Mouse (Mus musculus) common myeloid progenitor, adult 5-6 weeks (primary cell): Measurements from ENCODE around the gene Me1. TPM values are rescaled to one million over a fixed set of nuclear protein-coding genes. Genes with fewer than 3 reads are reported as not detected.
"Not testable (repeated sequence)": the region's sequence is repeated elsewhere in the genome, so short reads cannot be mapped to it uniquely, and the experiment has no call there.

ENCODE experiments used
- ATAC-seq: replicated peaks from 2 replicates; pipeline ENCODE4 v1.8.0; 2016; ENCODE audit warnings: low read depth, mild to moderate bottlenecking, moderate TSS enrichment, inconsistent platforms; ENCODE audit not compliant: poor library complexity, severe bottlenecking
- total RNA-seq: library from RNA; stranded (forward); fragments of 200-1000, 187-1606 nt; gene quantifications from 2 replicates; pipeline ENCODE4 v1.2.3, GENCODE M21; 2017

Me1 gene
- total RNA-seq, 1 experiment from 2014 or later, result 0.14 TPM

DNA sequence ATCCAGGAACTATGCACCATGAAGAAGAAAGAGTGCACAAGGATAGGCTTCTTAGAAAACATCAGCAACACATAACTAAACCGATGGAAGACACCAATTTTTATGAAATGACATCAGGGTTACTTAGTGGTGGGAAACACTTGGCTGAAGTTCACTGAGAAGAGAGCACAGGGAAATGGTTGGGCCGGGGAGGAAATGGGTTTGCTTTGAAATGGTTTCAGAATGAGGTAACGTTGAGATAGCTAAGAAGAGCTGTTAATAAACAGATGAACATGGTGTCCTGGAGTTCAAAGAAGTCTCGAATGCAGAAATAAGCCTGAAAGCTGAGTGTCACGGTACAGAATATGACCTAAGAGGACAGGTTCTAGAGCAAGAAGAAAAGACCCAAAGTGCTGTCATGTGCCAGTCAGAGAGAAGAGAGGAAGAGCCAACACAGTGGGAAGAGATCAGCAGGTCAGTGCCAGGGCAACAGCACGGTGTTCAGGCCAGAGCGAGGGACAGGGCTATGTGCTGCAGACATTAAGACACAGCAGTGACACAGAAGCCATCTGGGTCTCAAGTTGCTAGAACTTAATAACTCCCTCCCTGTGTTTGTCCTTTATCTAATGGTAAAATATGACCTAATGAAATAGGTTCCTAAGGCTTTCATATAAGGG is 77.8 kb downstream of the Me1 start:
- ATAC-seq, result no peak

DNA sequence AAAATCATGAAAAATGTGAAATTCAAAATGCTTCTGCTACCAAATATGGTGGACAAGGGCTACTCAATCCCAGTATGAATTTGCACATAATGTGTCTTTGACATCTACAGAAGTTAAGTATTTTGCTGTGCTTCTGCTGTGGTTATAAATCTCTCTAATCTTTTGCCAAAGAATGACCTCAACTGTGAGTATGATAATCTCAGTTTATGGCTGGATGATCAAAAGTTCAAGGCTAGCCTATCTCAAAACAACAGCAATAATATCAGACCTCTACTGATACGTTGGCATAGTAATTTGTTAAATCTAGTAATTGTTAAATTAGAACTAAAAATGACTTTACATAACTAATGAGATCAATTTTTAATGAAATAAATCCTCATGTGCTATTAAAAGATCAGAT is 80.0 kb downstream of the Me1 start:
- no peak for ATAC-seq

DNA sequence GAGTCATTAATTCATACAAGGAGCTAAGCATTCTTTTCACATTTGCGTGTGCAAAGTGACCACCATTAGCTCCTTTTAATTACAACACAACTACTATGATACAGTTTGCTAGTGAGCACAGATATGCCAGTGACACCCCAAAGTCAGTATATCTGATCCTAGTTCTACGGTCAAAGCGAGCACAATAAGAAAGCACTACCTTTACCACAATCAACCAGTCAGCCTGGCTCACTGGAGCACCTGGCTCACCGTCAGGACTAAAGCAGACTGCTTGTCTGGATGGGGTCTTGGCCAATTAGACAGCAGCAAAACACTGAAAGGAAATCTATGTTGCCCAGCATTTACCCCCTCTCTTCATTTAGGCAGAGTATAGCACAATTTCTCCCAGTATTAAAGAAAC is 83.7 kb downstream of the Me1 start:
- no peak for ATAC-seq

- ATAC-seq, result no peak
Measured at GRCm38 (mm10) chr9:86605776-86606175, 90.0 kb downstream of the Me1 start.

- ATAC-seq, result no peak
Measured at GRCm38 (mm10) chr9:86599723-86600303, 95.9 kb downstream of the Me1 start.

- not testable (repeated sequence) for ATAC-seq
Measured at GRCm38 (mm10) chr9:86596983-86597382, 98.8 kb downstream of the Me1 start.

DNA sequence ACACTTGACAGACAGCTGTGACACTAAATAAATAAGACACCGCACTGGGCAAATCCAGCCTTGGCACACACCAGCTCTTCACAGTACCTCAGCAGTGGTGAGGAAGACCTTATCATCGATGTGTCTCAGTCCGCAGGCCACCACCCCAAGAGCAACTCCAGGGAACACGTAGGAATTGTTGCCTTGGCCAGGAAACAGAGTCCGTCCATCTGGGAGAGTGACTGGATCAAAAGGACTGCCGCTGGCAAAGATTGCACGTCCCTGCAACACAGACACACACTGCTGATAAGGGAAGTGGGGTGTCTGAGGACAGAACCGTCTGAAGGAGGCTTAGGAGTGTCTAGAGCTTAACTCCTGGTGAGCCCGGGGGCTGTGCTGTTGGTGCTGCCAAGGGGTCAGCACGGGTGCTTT is 101.4 kb downstream of the Me1 start:
- ATAC-seq, result not testable (repeated sequence)

DNA sequence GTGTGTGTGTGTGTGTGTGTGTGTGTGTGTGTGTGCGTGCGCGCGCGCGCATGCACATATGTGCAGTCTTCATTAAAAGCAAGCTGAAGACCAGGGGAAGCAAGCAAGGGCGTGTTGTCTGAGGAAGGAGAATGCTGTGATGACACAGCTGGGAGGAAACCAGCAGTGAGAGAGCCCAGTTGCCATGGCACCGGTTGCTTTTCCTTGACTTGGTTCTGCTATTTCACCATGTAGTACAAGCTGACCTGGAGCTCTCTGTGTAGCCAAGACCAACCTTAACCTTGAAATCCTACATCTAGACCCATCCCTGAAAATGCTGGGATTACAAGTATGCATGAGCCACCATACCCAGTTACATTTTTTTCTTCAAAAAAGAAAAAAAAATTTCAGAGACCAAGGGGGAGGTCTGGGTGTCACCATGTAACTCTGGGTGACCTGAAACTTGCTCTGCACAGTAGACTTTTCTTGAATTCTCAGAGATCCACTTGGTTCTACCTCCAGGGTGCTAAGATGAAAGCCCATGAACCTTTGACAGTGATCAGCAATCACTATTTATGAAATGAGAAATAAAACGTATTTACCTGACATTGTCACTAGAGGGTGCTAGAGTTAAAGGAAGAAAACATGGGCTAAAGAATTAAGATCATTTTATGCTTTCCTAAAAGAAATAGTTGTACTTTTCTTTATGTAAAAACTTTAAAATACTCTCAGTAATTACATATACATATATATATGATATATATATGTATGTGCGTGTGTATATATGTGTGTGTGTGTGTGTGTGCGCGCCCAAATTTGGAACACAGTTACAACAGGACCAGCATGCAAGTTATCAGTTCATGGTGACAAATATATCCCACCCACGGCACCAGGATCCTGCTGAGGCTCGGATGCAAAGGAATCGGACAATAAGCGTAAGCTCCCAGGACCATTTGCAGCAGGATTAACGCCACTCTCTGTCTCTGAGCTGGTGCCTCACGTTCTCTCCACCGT is 102.8 kb downstream of the Me1 start:
- ATAC-seq, result peak; percentile 95

- ATAC-seq, result no peak; the same call in 1 of the 2 replicates
Measured at GRCm38 (mm10) chr9:86587019-86587795, 108.5 kb downstream of the Me1 start.

GRCm38 (mm10) chr9:86583740-86584139 is 112.0 kb downstream of the Me1 start:
- ATAC-seq, result peak; percentile 82

DNA sequence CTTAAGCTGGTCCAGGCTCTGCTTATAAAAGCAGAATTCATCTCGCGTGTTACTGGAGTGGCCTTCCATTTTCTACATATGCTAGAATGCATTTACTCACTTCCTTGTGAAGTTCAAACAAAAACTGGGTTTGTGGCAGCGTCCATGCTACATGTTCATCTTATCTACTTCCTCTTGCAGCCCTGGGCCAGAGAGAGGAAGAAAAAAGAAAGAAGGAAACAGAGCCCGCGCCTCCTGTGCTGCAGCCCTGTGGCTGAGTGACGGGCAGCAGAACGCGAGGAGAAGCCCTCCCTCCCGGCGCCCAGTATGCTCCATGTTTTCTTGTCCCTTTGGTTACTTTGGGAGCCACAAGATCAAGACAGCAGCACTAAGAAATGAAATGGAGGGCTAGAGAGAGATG is 116.1 kb downstream of the Me1 start:
- ATAC-seq, result peak; percentile 92

DNA sequence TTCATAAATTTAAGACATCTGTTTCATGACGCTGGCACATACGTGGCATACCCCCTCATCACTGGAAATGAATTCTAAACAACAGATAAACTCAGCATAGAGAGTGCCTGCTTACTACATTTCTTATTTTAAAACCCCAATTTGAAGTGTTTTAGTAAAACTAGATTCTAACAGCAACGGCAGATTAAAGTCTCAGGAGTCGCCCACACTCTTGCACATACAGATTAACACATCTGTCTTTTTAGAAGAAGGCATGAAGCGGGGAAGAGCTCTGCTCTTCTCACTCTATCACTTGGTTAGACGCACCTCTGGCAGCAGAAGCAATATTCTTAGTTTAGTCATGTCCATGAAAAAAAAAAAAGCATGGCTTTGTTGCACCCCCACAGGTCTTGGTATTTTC is 120.6 kb downstream of the Me1 start:
- ATAC-seq, result no peak

DNA sequence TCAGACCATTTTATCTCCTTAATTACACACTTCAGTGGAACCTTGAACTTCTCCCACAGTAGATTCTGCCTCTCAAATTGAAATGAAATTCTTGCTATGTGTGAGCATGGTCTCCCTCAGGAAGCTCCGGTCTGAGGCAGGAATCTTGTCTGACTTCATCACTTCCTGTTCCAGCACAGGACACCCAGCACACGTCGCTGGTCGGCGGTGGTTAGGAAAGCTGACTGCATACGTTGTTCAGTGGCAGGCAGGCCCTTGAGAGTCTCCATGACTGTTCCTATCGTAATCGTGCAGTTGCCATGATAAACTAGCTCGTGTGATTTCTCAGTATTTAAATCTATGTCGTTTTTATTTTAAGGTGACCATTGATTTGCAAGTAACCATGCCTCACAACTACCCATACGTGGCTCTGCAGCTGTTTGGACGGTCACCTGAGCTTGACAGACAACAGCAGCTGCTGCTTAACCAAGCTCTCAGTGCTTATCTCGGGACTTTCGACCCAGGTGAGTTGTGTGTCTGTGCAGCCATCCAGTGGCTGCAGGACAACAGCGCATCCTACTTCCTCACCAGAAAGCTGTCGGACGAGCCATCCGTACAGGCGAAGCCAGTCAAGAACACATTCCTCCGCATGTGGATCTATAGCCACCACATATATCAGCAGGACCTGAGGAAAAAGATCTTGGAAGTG is 122.0 kb downstream of the Me1 start:
- ATAC-seq, result 0 out of 2 replicates have a peak, but pooled peaks have one; percentile 6

- ATAC-seq, result peak; percentile 79
Measured at GRCm38 (mm10) chr9:86572636-86573291, 123.0 kb downstream of the Me1 start.

DNA sequence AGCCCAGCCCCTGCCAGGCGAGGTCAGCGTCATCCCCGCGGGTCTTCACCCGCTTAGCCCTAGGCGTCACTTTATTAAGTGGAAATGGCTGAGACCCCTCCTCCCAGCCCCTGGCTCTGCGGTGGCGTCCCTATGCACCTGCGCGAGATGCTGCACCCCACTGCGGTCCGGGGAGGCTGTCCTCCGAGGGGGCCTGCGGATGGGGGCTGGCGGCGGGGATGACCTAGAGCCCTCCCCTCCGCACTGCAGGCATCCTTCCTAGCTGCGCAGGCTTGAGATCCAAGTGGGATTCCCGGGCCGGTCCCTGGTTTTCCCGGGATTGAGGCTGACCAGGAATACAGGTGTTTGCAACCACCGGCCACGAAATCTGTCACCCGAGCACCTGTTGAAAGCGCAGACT is 123.6 kb downstream of the Me1 start:
- peak; percentile 20 for ATAC-seq

GRCm38 (mm10) chr9:86571540-86572135 is 124.1 kb downstream of the Me1 start, which contains the start of the genes Pgm3 and Rwdd2a:
Gene Pgm3 (minus strand): TSS chr9:86571842.
Gene Rwdd2a (plus strand): TSS chr9:86571991.
- peak; percentile 90 for ATAC-seq

DNA sequence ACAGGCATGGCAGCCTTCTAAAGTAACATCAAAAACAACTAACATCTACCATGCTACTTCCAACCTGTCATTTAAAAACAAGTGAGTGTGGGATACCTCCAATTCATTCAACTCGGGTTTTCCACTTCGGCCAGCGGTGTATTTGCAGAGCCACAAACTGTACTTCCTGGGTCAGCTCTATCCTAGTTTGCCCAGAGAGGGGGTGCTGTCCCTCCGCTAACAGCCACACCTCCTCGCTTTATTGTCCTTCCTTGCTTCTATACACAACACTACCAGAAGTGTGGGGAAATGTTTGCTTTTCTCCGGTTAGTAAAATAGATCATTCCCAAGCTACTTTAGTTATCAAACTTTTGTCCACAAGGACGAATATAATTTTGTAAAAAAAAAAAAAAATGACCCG is 124.8 kb downstream of the Me1 start:
- ATAC-seq, result no peak

DNA sequence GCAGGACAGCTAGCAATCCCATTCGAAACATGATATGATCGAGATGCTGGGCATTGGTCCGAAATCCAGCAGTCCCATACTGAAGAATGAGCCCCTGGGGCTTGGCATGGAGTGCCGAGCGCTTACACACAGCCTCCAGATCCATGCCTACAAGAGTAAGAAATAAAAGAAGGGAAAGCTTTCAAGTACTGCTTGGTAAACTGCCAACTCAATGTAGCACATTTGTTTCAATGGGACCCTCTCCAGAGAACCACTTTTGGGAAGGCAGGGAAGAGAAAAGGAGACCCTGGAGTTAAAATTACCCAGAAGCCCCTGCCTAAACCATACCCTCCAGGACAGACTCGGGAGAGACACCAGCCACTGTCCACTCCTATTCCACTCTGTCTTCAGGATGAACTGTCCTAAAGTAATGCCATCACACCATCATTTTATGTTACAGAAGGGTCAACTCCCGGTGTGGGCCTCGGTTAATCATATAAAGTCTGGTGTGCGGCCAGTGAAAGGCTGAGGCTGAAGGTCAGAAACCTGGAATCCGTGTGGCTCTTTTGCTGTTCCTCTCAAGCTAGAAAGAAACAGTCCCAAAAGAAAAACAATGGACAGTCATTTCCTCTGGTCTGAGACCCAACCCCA is 125.4 kb downstream of the Me1 start:
- ATAC-seq, result no peak
